Mouse (Mus musculus): ENCODE measurements around the gene Il6ra. TPM values are rescaled to one million over a fixed set of nuclear protein-coding genes. Genes with fewer than 3 reads are reported as not detected.

The Il6ra gene
- total and polyA plus RNA-seq, 2 experiments from 2014 or later, result 0.99 to 1.8 TPM

- whole genome bisulfite sequencing, result 53% methylated on average over 8 of the region's 8 CpGs
- TF ChIP-seq CTCF (IDR thresholded peaks at IDR 0.05), result no peak
Measured at GRCm38 (mm10) chr3:89835362-89835761, 77.6 kb downstream of the Il6ra start.

DNA sequence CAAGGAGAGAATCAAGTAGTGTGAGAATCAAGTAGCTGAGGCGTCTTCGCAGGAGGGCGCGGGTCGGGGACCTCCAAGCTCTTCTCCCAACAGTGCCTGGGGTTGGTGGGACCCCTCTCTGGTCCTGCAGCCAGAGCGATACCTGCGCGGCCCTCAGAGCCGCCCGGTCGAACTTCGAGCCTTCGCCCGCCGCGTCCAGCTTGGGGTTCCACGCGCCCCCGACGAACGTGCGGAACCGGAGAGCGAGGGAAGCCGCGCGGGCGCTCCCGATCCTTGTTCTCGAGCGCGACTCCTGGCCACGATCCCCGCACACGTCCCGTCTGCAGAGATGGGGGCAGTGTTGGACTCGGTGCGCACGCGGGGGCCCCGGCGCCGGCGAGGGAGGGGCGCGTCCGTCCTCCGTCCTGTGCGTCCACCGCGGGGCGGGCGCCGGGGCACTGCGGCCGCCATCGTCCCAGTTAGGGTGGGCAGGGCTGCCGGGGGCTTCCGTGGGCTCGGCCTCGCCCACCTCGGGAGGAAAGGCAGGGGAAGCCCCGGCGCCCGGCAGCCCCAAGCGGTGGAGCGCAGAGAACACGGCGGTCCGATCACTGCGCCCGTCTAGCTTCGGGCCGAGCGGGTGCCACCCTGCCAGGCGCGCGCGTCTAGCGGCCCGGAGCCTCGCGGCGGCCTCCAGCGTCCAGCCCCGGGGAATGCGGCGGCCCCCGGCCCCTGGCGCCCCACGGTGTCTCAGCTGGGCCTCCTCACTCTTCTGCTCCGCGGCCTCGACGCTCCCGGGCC lies 82.0 kb downstream of the Il6ra start, which contains the start of gene She:
Gene She, plus strand, starts transcription at position 556 of the 777 bp plus-strand sequence.
- WGBS, result 4% methylated on average over 70 of the region's 96 CpGs
- no peak for DNase-seq (ENCODE audit: low spot score)
- Histone ChIP-seq H3K27ac (ENCODE audit: low read depth, low read length) (peak within 1 kb of the TSS; percentile 18; the same call in 1 of the 2 replicates), H3K36me3 (ENCODE audit: insufficient read depth, low read length) (no peaks in the 10 kb centered on the region), H3K9me3 (ENCODE audit: low read length) (no peaks in the 10 kb centered on the region), H3K9ac (replicated peaks; ENCODE audit: low read length, poor library complexity, severe bottlenecking) (0 out of 2 replicates have a peak within 1 kb of the TSS, but pooled peaks have one; percentile 8), H3K27me3 (ENCODE audit: insufficient read depth, low read length) (peaks cover 57% of the 10 kb centered on the region), H3K4me2 (ENCODE audit: low read depth, low read length, poor library complexity, severe bottlenecking) (peak within 1 kb of the TSS; percentile 58), H3K4me3 (ENCODE audit: low read depth, low read length) (peak within 1 kb of the TSS; percentile 36), H3K4me1 (ENCODE audit: insufficient read depth, low read length) (0 out of 2 replicates have a peak, but pooled peaks cover 5% of the 10 kb centered on the region)
- TF ChIP-seq CTCF (IDR thresholded peaks at IDR 0.05), result no peak
- no peak for ATAC-seq (ENCODE audit: low FRiP score)

More at GRCm38 (mm10) chr3:89835362-89835761, 77.6 kb downstream of the Il6ra start:
- no peak overlapping the region for H3K4me2 ChIP-seq (ENCODE audit: low read depth, low read length, poor library complexity, severe bottlenecking)
- ATAC-seq (ENCODE audit: low FRiP score), result no peak
- DNase-seq (ENCODE audit: low spot score), result no peak
- no peaks in the 10 kb centered on the region for H3K36me3 ChIP-seq (ENCODE audit: insufficient read depth, low read length)
- H3K4me1 ChIP-seq (ENCODE audit: insufficient read depth, low read length), result 0 out of 2 replicates have a peak, but pooled peaks cover 5% of the 10 kb centered on the region
- H3K9ac ChIP-seq (replicated peaks; ENCODE audit: low read length, poor library complexity, severe bottlenecking), result no peak overlapping the region
- no peaks in the 10 kb centered on the region for H3K9me3 ChIP-seq (ENCODE audit: low read length)
- H3K4me3 ChIP-seq (ENCODE audit: low read depth, low read length), result no peak overlapping the region
- no peak overlapping the region for H3K27ac ChIP-seq (ENCODE audit: low read depth, low read length)
- peaks cover 40% of the 10 kb centered on the region for H3K27me3 ChIP-seq (ENCODE audit: insufficient read depth, low read length)

- no peak for ATAC-seq (ENCODE audit: low FRiP score)
- 72% methylated on average over 3 of the region's 3 CpGs for WGBS
- no peak overlapping the region for H3K27ac ChIP-seq (ENCODE audit: low read depth, low read length)
Measured at GRCm38 (mm10) chr3:89826295-89826694, 86.7 kb downstream of the Il6ra start.

DNA sequence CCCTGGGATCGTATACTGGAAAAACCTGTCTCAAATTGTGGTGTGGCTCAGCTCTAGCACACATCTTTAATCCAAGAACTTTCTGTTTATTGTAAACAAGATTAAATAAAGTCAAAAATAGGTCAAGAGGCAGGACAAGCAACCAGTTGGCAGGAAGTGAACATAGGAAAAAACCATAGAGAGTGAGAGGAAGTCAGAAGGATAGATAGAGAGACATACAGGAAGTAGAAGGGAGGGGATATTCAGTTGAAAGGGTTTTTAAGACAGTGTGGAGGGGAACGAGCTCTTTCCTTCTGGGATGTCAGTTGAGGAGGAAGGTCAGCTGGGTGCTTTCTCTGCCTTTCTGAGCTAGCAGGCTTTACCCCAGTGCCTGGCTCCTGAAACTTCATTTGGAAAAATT lies 89.4 kb downstream of the Il6ra start:
- Histone ChIP-seq H3K4me1 (ENCODE audit: insufficient read depth, low read length) (no peaks in the 10 kb centered on the region), H3K4me3 (ENCODE audit: low read depth, low read length) (no peak overlapping the region), H3K9me3 (ENCODE audit: low read length) (no peaks in the 10 kb centered on the region), H3K9ac (replicated peaks; ENCODE audit: low read length, poor library complexity, severe bottlenecking) (no peak overlapping the region), H3K4me2 (ENCODE audit: low read depth, low read length, poor library complexity, severe bottlenecking) (no peak overlapping the region), H3K36me3 (ENCODE audit: insufficient read depth, low read length) (no peaks in the 10 kb centered on the region), H3K27me3 (ENCODE audit: insufficient read depth, low read length) (0 out of 2 replicates have a peak, but pooled peaks cover 6% of the 10 kb centered on the region), H3K27ac (ENCODE audit: low read depth, low read length) (no peak overlapping the region)
- WGBS, result 62% methylated on average over 2 of the region's 2 CpGs
- DNase-seq (ENCODE audit: low spot score) (no peak), ATAC-seq (ENCODE audit: low FRiP score) (no peak)
- TF ChIP-seq CTCF (IDR thresholded peaks at IDR 0.05), result no peak

More at GRCm38 (mm10) chr3:89826295-89826694, 86.7 kb downstream of the Il6ra start:
- Histone ChIP-seq H3K27me3 (ENCODE audit: insufficient read depth, low read length) (peaks cover 27% of the 10 kb centered on the region), H3K4me2 (ENCODE audit: low read depth, low read length, poor library complexity, severe bottlenecking) (no peak overlapping the region), H3K9ac (replicated peaks; ENCODE audit: low read length, poor library complexity, severe bottlenecking) (no peak overlapping the region), H3K4me1 (ENCODE audit: insufficient read depth, low read length) (0 out of 2 replicates have a peak, but pooled peaks cover under 1% of the 10 kb centered on the region), H3K9me3 (ENCODE audit: low read length) (no peaks in the 10 kb centered on the region), H3K36me3 (ENCODE audit: insufficient read depth, low read length) (no peaks in the 10 kb centered on the region), H3K4me3 (ENCODE audit: low read depth, low read length) (no peak overlapping the region)
- DNase-seq (ENCODE audit: low spot score), result no peak
- TF ChIP-seq CTCF (IDR thresholded peaks at IDR 0.05), result no peak

- Histone ChIP-seq H3K36me3 (ENCODE audit: insufficient read depth, low read length) (no peaks in the 10 kb centered on the region), H3K4me2 (ENCODE audit: low read depth, low read length, poor library complexity, severe bottlenecking) (no peak overlapping the region), H3K4me1 (ENCODE audit: insufficient read depth, low read length) (no peaks in the 10 kb centered on the region), H3K9me3 (ENCODE audit: low read length) (no peaks in the 10 kb centered on the region), H3K9ac (replicated peaks; ENCODE audit: low read length, poor library complexity, severe bottlenecking) (no peak overlapping the region), H3K27me3 (ENCODE audit: insufficient read depth, low read length) (0 out of 2 replicates have a peak, but pooled peaks cover 3% of the 10 kb centered on the region), H3K27ac (ENCODE audit: low read depth, low read length) (no peak overlapping the region), H3K4me3 (ENCODE audit: low read depth, low read length) (no peak overlapping the region)
- 72% methylated on average over 10 of the region's 10 CpGs for WGBS
- DNase-seq (ENCODE audit: low spot score), result no peak
- no peak for ATAC-seq (ENCODE audit: low FRiP score)
- TF ChIP-seq CTCF (IDR thresholded peaks at IDR 0.05), result no peak
Measured at GRCm38 (mm10) chr3:89821548-89822480, 91.2 kb downstream of the Il6ra start.
